Mouse (Mus musculus) testis, adult 2 months (tissue): ENCODE results near the gene Nabp2.

Experiments used
- CTCF ChIP-seq: fragments of 200-500 bp; IDR thresholded peaks from 2 replicates; pipeline ENCODE4 v1.5.1; 2012; ENCODE audit warnings: low read depth, mild to moderate bottlenecking, inconsistent platforms, low read length, moderate library complexity; ENCODE audit not compliant: control insufficient read depth, insufficient read depth, insufficient replicate concordance
- POLR2A ChIP-seq: fragments of 200-500 bp; IDR thresholded peaks from 2 replicates; pipeline ENCODE4 v1.6.1; 2012; ENCODE audit warnings: low read depth, mild to moderate bottlenecking, inconsistent platforms, low read length, moderate library complexity; ENCODE audit not compliant: control insufficient read depth

GRCm38 (mm10) chr10:128441324-128442119 lies 30.2 kb upstream of the Nabp2 start:
- TF ChIP-seq POLR2A, result no peak
- no peak for TF ChIP-seq CTCF
